Mouse (Mus musculus): Measurements from ENCODE around the gene Sart1. TPM values are rescaled to one million over a fixed set of nuclear protein-coding genes. Genes with fewer than 3 reads are reported as not detected.
"Not testable (repeated sequence)": the region's sequence is repeated elsewhere in the genome, so short reads cannot be mapped to it uniquely, and the experiment has no call there.

The Sart1 gene
- polyA plus RNA-seq, 1 experiment from 2014 or later, result 61.2 TPM

- 84% methylated on average over 2 of the region's 2 CpGs for WGBS
- peaks cover 16% of the 10 kb centered on the region for H3K36me3 ChIP-seq
- H3K9ac ChIP-seq, result no peak overlapping the region
- no peak overlapping the region for H3K27ac ChIP-seq
- no peaks in the 10 kb centered on the region for H3K9me3 ChIP-seq
- no peak for ATAC-seq
- no peak overlapping the region for H3K4me3 ChIP-seq (replicated peaks)
- H3K27me3 ChIP-seq (replicated peaks), result no peaks in the 10 kb centered on the region
- no peak overlapping the region for H3K4me2 ChIP-seq (replicated peaks)
- H3K4me1 ChIP-seq (replicated peaks), result peaks cover 11% of the 10 kb centered on the region
Observed at GRCm38 (mm10) chr19:5362186-5362585, 26.3 kb downstream of the Sart1 start.

GRCm38 (mm10) chr19:5356080-5356479 is 32.4 kb downstream of the Sart1 start:
- peak overlapping the region; percentile 40; the same call in 1 of the 2 replicates for H3K27ac ChIP-seq
- H3K4me1 ChIP-seq (replicated peaks), result no peaks in the 10 kb centered on the region
- no peak overlapping the region for H3K4me3 ChIP-seq (replicated peaks)
- H3K9ac ChIP-seq, result no peak overlapping the region
- no CpG with 5 or more reads among the region's 1 CpGs for WGBS
- no peak overlapping the region for H3K4me2 ChIP-seq (replicated peaks)
- no peaks in the 10 kb centered on the region for H3K9me3 ChIP-seq
- ATAC-seq, result peak; percentile 73
- no peaks in the 10 kb centered on the region for H3K27me3 ChIP-seq (replicated peaks)
- no peaks in the 10 kb centered on the region for H3K36me3 ChIP-seq

- ATAC-seq, result peak; percentile 57
- H3K4me3 ChIP-seq (replicated peaks), result no peak overlapping the region
- no peak overlapping the region for H3K9ac ChIP-seq
- peaks cover 4% of the 10 kb centered on the region; the same call in 1 of the 2 replicates for H3K4me1 ChIP-seq (replicated peaks)
- no peaks in the 10 kb centered on the region for H3K9me3 ChIP-seq
- no peaks in the 10 kb centered on the region for H3K27me3 ChIP-seq (replicated peaks)
- H3K36me3 ChIP-seq, result no peaks in the 10 kb centered on the region
- H3K27ac ChIP-seq, result no peak overlapping the region
- 59% methylated on average over 2 of the region's 2 CpGs for WGBS
- H3K4me2 ChIP-seq (replicated peaks), result no peak overlapping the region
Observed at GRCm38 (mm10) chr19:5353609-5354008, 34.9 kb downstream of the Sart1 start.

- H3K4me1 ChIP-seq (replicated peaks); H3K27ac ChIP-seq; H3K27me3 ChIP-seq (replicated peaks); H3K36me3 ChIP-seq; ATAC-seq; H3K9me3 ChIP-seq: not testable (repeated sequence)
- Histone ChIP-seq H3K4me3 (replicated peaks) (peak within 1 kb of the TSS; percentile 40), H3K9ac (peak within 1 kb of the TSS; percentile 49), H3K4me2 (replicated peaks) (peak within 1 kb of the TSS; percentile 74)
- WGBS, result 60% methylated on average over 6 of the region's 6 CpGs
Observed at GRCm38 (mm10) chr19:5349502-5349873, 39.0 kb downstream of the Sart1 start, which contains the start of gene Cst6. Cst6 (minus strand) TSS chr19:5349574.

- 5% methylated on average over 34 of the region's 34 CpGs for WGBS
- Histone ChIP-seq H3K9me3 (no peaks in the 10 kb centered on the region), H3K27me3 (replicated peaks) (no peaks in the 10 kb centered on the region), H3K4me3 (replicated peaks) (peak overlapping the region; percentile 40), H3K27ac (no peak overlapping the region), H3K36me3 (no peaks in the 10 kb centered on the region), H3K4me1 (replicated peaks) (peaks cover 4% of the 10 kb centered on the region; the same call in 1 of the 2 replicates), H3K4me2 (replicated peaks) (peak overlapping the region; percentile 74), H3K9ac (peak overlapping the region; percentile 49)
- peak; percentile 86 for ATAC-seq
Observed at GRCm38 (mm10) chr19:5348526-5349501, 39.7 kb downstream of the Sart1 start.

GRCm38 (mm10) chr19:5348064-5348463 is 40.4 kb downstream of the Sart1 start:
- Histone ChIP-seq H3K9ac (no peak overlapping the region), H3K4me2 (replicated peaks) (no peak overlapping the region), H3K36me3 (no peaks in the 10 kb centered on the region), H3K27ac (no peak overlapping the region), H3K4me3 (replicated peaks) (no peak overlapping the region), H3K9me3 (no peaks in the 10 kb centered on the region), H3K27me3 (replicated peaks) (no peaks in the 10 kb centered on the region), H3K4me1 (replicated peaks) (peaks cover 4% of the 10 kb centered on the region; the same call in 1 of the 2 replicates)
- no peak for ATAC-seq
- 79% methylated on average over 6 of the region's 6 CpGs for WGBS

- Histone ChIP-seq H3K27ac (no peak overlapping the region), H3K9me3 (no peaks in the 10 kb centered on the region), H3K4me2 (replicated peaks) (no peak overlapping the region), H3K27me3 (replicated peaks) (no peaks in the 10 kb centered on the region), H3K9ac (no peak overlapping the region), H3K4me3 (replicated peaks) (no peak overlapping the region), H3K4me1 (replicated peaks) (peaks cover 4% of the 10 kb centered on the region; the same call in 1 of the 2 replicates), H3K36me3 (no peaks in the 10 kb centered on the region)
- no peak for ATAC-seq
- 70% methylated on average over 6 of the region's 6 CpGs for WGBS
Observed at GRCm38 (mm10) chr19:5345297-5346131, 43.0 kb downstream of the Sart1 start.

- Histone ChIP-seq H3K9ac (no peak overlapping the region), H3K4me3 (replicated peaks) (no peak overlapping the region), H3K9me3 (no peaks in the 10 kb centered on the region), H3K4me1 (replicated peaks) (no peaks in the 10 kb centered on the region), H3K4me2 (replicated peaks) (no peak overlapping the region), H3K27me3 (replicated peaks) (no peaks in the 10 kb centered on the region), H3K27ac (no peak overlapping the region), H3K36me3 (no peaks in the 10 kb centered on the region)
- 90% methylated on average over 7 of the region's 7 CpGs for WGBS
- no peak for ATAC-seq
Observed at GRCm38 (mm10) chr19:5341360-5341759, 47.1 kb downstream of the Sart1 start.

GRCm38 (mm10) chr19:5337975-5338374 is 50.5 kb downstream of the Sart1 start:
- no peak for ATAC-seq
- H3K4me3 ChIP-seq (replicated peaks), result no peak overlapping the region

GRCm38 (mm10) chr19:5335441-5335840 is 53.1 kb downstream of the Sart1 start, which contains the start of gene Catsper1:
Catsper1 (plus strand) TSS chr19:5335741.
- H3K9me3 ChIP-seq, result no peaks in the 10 kb centered on the region
- H3K9ac ChIP-seq, result no peak within 1 kb of the TSS
- no peaks in the 10 kb centered on the region for H3K36me3 ChIP-seq
- ATAC-seq, result no peak
- H3K4me3 ChIP-seq (replicated peaks), result no peak within 1 kb of the TSS
- no peaks in the 10 kb centered on the region for H3K4me1 ChIP-seq (replicated peaks)
- no peak within 1 kb of the TSS for H3K4me2 ChIP-seq (replicated peaks)
- H3K27ac ChIP-seq, result no peak within 1 kb of the TSS
- 86% methylated on average over 6 of the region's 6 CpGs for WGBS
- no peaks in the 10 kb centered on the region for H3K27me3 ChIP-seq (replicated peaks)

More at GRCm38 (mm10) chr19:5337975-5338374, 50.5 kb downstream of the Sart1 start:
- Histone ChIP-seq H3K9ac (no peak overlapping the region), H3K4me1 (replicated peaks) (no peaks in the 10 kb centered on the region), H3K9me3 (no peaks in the 10 kb centered on the region), H3K27ac (no peak overlapping the region), H3K36me3 (no peaks in the 10 kb centered on the region), H3K4me2 (replicated peaks) (no peak overlapping the region), H3K27me3 (replicated peaks) (no peaks in the 10 kb centered on the region)
- WGBS, result 20% methylated on average over 5 of the region's 5 CpGs

- WGBS, result 72% methylated on average over 5 of the region's 5 CpGs
- ATAC-seq, result no peak
- H3K27ac ChIP-seq, result no peak overlapping the region
Observed at GRCm38 (mm10) chr19:5334741-5335140, 53.8 kb downstream of the Sart1 start.

GRCm38 (mm10) chr19:5327970-5328369 is 60.5 kb downstream of the Sart1 start:
- Histone ChIP-seq H3K9ac (no peak overlapping the region), H3K9me3 (no peaks in the 10 kb centered on the region), H3K36me3 (no peaks in the 10 kb centered on the region), H3K27ac (no peak overlapping the region), H3K27me3 (replicated peaks) (no peaks in the 10 kb centered on the region), H3K4me3 (replicated peaks) (no peak overlapping the region), H3K4me1 (replicated peaks) (no peaks in the 10 kb centered on the region), H3K4me2 (replicated peaks) (no peak overlapping the region)
- no peak for ATAC-seq
- WGBS, result 71% methylated on average over 19 of the region's 19 CpGs

More at GRCm38 (mm10) chr19:5334741-5335140, 53.8 kb downstream of the Sart1 start:
- no peaks in the 10 kb centered on the region for H3K4me1 ChIP-seq (replicated peaks)
- no peak overlapping the region for H3K9ac ChIP-seq
- no peaks in the 10 kb centered on the region for H3K27me3 ChIP-seq (replicated peaks)
- H3K4me3 ChIP-seq (replicated peaks), result no peak overlapping the region
- H3K4me2 ChIP-seq (replicated peaks), result no peak overlapping the region
- no peaks in the 10 kb centered on the region for H3K9me3 ChIP-seq
- no peaks in the 10 kb centered on the region for H3K36me3 ChIP-seq

Data from intestine, embryonic 15.5 days (tissue).